Mouse (Mus musculus) MEL (cell line): Measurements from ENCODE around the gene Nkx1-2. TPM values are rescaled to one million over a fixed set of nuclear protein-coding genes. Genes with fewer than 3 reads are reported as not detected.

Experiments used
- DNase-seq: peaks from one replicate; pipeline ENCODE4 v3.0.0; 2011; ENCODE audit warnings: low read depth, low spot score
- H3K27ac ChIP-seq: 2 replicates; pipeline ENCODE4 v1.5.1; 2012; ENCODE audit warnings: low read depth, mild to moderate bottlenecking, control low read depth, low read length, moderate library complexity; ENCODE audit not compliant: control insufficient read depth
- H3K27me3 ChIP-seq, 2 experiments: fragments of 150-350 bp in 1 of 2; sonication (generic) in 1 of 2; 2 replicates each; pipeline ENCODE4 v1.6.1; 2012; ENCODE audit warnings: low read length in 2 of 2, mild to moderate bottlenecking in 2 of 2, improper control_type of control experiment in 1 of 2, moderate library complexity in 1 of 2; ENCODE audit not compliant: insufficient read depth in 2 of 2, control insufficient read depth in 1 of 2
- H3K36me3 ChIP-seq, 2 experiments: 2 replicates each; pipeline ENCODE4 v1.6.1; 2012 to 2014; ENCODE audit warnings: low read length in 2 of 2, improper control_type of control experiment in 1 of 2, inconsistent platforms in 1 of 2, mild to moderate bottlenecking in 1 of 2; ENCODE audit not compliant: insufficient read depth in 2 of 2, control insufficient read depth in 1 of 2
- H3K4me1 ChIP-seq, 2 experiments: fragments of 150-350 bp in 1 of 2; sonication (generic) in 1 of 2; 2 replicates each; pipeline ENCODE4 v1.6.1; 2012; ENCODE audit warnings: low read length in 2 of 2, improper control_type of control experiment in 1 of 2, mild to moderate bottlenecking in 1 of 2; ENCODE audit not compliant: insufficient read depth in 2 of 2, control insufficient read depth in 1 of 2
- H3K4me3 ChIP-seq, 2 experiments: fragments of 150-350 bp in 1 of 2; sonication (generic) in 1 of 2; 2 replicates each; pipeline ENCODE4 v1.5.1; 2012; ENCODE audit warnings: low read depth in 2 of 2, low read length in 2 of 2, mild to moderate bottlenecking in 2 of 2, moderate library complexity in 2 of 2, control low read depth in 1 of 2, improper control_type of control experiment in 1 of 2; ENCODE audit not compliant: control insufficient read depth in 1 of 2, insufficient read depth in 1 of 2
- H3K79me2 ChIP-seq: 2 replicates; pipeline ENCODE4 v1.6.1; 2012; ENCODE audit warnings: mild to moderate bottlenecking, low read length, moderate library complexity; ENCODE audit not compliant: control insufficient read depth, poor library complexity, insufficient read depth
- H3K9ac ChIP-seq: 2 replicates; pipeline ENCODE4 v1.6.1; 2012; ENCODE audit warnings: low read depth, mild to moderate bottlenecking, control low read depth, low read length, moderate library complexity; ENCODE audit not compliant: control insufficient read depth, poor library complexity, severe bottlenecking
- H3K9me3 ChIP-seq: fragments of 150-350 bp; sonication (generic); replicated peaks from 2 replicates; pipeline ENCODE4 v1.6.1; 2012; ENCODE audit warnings: mild to moderate bottlenecking, low read length, improper control_type of control experiment, moderate library complexity; ENCODE audit not compliant: insufficient read depth
- BHLHE40 ChIP-seq: IDR thresholded peaks from 2 replicates; pipeline ENCODE4 v1.6.1; 2012; ENCODE audit warnings: low read depth, mild to moderate bottlenecking, inconsistent platforms, low read length, improper control_type of control experiment, borderline replicate concordance
- CHD1 ChIP-seq: IDR thresholded peaks from 2 replicates; pipeline ENCODE4 v1.6.1; 2012; ENCODE audit warnings: low read depth, mild to moderate bottlenecking, inconsistent platforms, low read length, improper control_type of control experiment
- CHD2 ChIP-seq: IDR thresholded peaks from 2 replicates; pipeline ENCODE4 v1.6.1; 2011; ENCODE audit warnings: low read length, improper control_type of control experiment
- ELF1 ChIP-seq: IDR thresholded peaks from 2 replicates; pipeline ENCODE4 v1.6.1; 2014; ENCODE audit warnings: low read depth, mild to moderate bottlenecking, inconsistent platforms, low read length, improper control_type of control experiment, moderate library complexity
- ETS1 ChIP-seq: IDR thresholded peaks from 2 replicates; pipeline ENCODE4 v1.6.1; 2012; ENCODE audit warnings: low read depth, mild to moderate bottlenecking, inconsistent platforms, low read length, improper control_type of control experiment, moderate library complexity
- GABPA ChIP-seq: IDR thresholded peaks from 2 replicates; pipeline ENCODE4 v1.6.1; 2012; ENCODE audit warnings: low read depth, mild to moderate bottlenecking, inconsistent platforms, low read length, improper control_type of control experiment, moderate library complexity
- HCFC1 ChIP-seq: IDR thresholded peaks from 2 replicates; pipeline ENCODE4 v1.6.1; 2012; ENCODE audit warnings: low read depth, mild to moderate bottlenecking, inconsistent platforms, low read length, improper control_type of control experiment, moderate library complexity
- JUND ChIP-seq: IDR thresholded peaks from 2 replicates; pipeline ENCODE4 v1.6.1; 2011; ENCODE audit warnings: low read depth, mild to moderate bottlenecking, improper control_type of control experiment, low read length
- MAFK ChIP-seq: IDR thresholded peaks from 2 replicates; pipeline ENCODE4 v1.6.1; 2011; ENCODE audit warnings: low read depth, mild to moderate bottlenecking, low read length, improper control_type of control experiment, borderline replicate concordance
- MAZ ChIP-seq: IDR thresholded peaks from 2 replicates; pipeline ENCODE4 v1.6.1; 2012; ENCODE audit warnings: low read depth, mild to moderate bottlenecking, inconsistent platforms, low read length, improper control_type of control experiment
- MEF2A ChIP-seq: IDR thresholded peaks from 2 replicates; pipeline ENCODE4 v1.6.1; 2014; ENCODE audit warnings: low read depth, mild to moderate bottlenecking, inconsistent platforms, low read length, improper control_type of control experiment; ENCODE audit not compliant: poor library complexity, insufficient replicate concordance, severe bottlenecking; ENCODE audit errors: extremely low read depth
- MXI1 ChIP-seq: IDR thresholded peaks from 2 replicates; pipeline ENCODE4 v1.6.1; 2011; ENCODE audit warnings: mild to moderate bottlenecking, low read depth, low read length, improper control_type of control experiment
- NELFE ChIP-seq: IDR thresholded peaks from 2 replicates; pipeline ENCODE4 v1.6.1; 2011; ENCODE audit warnings: low read depth, low read length, improper control_type of control experiment
- POLR2A ChIP-seq, 2 experiments: IDR thresholded peaks; 2 replicates each; pipeline ENCODE4 v1.6.1; 2011 to 2012; ENCODE audit warnings: low read length in 2 of 2, mild to moderate bottlenecking in 2 of 2, control low read depth in 1 of 2, improper control_type of control experiment in 1 of 2, low read depth in 1 of 2, moderate library complexity in 1 of 2; ENCODE audit not compliant: control insufficient read depth in 1 of 2, insufficient read depth in 1 of 2, poor library complexity in 1 of 2
- POLR2AphosphoS5 ChIP-seq: IDR thresholded peaks from 2 replicates; pipeline ENCODE4 v1.6.1; 2012; ENCODE audit warnings: low read depth, borderline replicate concordance, mild to moderate bottlenecking, inconsistent platforms, low read length, moderate library complexity, mixed read lengths
- RAD21 ChIP-seq: IDR thresholded peaks from 2 replicates; pipeline ENCODE4 v1.6.1; 2011; ENCODE audit warnings: mild to moderate bottlenecking, low read depth, low read length, improper control_type of control experiment
- RCOR1 ChIP-seq: IDR thresholded peaks from 2 replicates; pipeline ENCODE4 v1.6.1; 2012; ENCODE audit warnings: low read depth, mild to moderate bottlenecking, inconsistent platforms, low read length, improper control_type of control experiment
- TBP ChIP-seq: IDR thresholded peaks from 2 replicates; pipeline ENCODE4 v1.8.0; 2011; ENCODE audit warnings: low read depth, low read length, improper control_type of control experiment
- TCF12 ChIP-seq: IDR thresholded peaks from 2 replicates; pipeline ENCODE4 v1.6.1; 2014; ENCODE audit warnings: low read depth, mild to moderate bottlenecking, inconsistent platforms, low read length, improper control_type of control experiment, moderate library complexity
- UBTF ChIP-seq: IDR thresholded peaks from 2 replicates; pipeline ENCODE4 v1.6.1; 2012; ENCODE audit warnings: low read depth, mild to moderate bottlenecking, inconsistent platforms, low read length, improper control_type of control experiment, moderate library complexity, borderline replicate concordance; ENCODE audit not compliant: insufficient read depth
- USF1 ChIP-seq: IDR thresholded peaks from 2 replicates; pipeline ENCODE4 v1.6.1; 2014; ENCODE audit warnings: low read depth, mild to moderate bottlenecking, inconsistent platforms, low read length, improper control_type of control experiment, moderate library complexity
- ZC3H11A ChIP-seq: IDR thresholded peaks from 2 replicates; pipeline ENCODE4 v1.6.1; 2012; ENCODE audit warnings: low read depth, mild to moderate bottlenecking, inconsistent platforms, low read length, improper control_type of control experiment
- ZKSCAN1 ChIP-seq: IDR thresholded peaks from 2 replicates; pipeline ENCODE4 v1.6.1; 2012; ENCODE audit warnings: low read depth, mild to moderate bottlenecking, inconsistent platforms, low read length, improper control_type of control experiment, moderate library complexity
- polyA plus RNA-seq, 2 experiments: library from polyadenylated mRNA; stranded (reverse) in 1 of 2; unstranded in 1 of 2; fragments of >175 nt in 1 of 2; fragments of >200 nt in 1 of 2; gene quantifications; 2 replicates each; pipeline versions ENCODE4 v1.2.1 to v1.2.4; 2012; ENCODE audit warnings: low replicate concordance in 2 of 2, low read depth in 1 of 2; ENCODE audit not compliant: insufficient read length in 2 of 2, insufficient read depth in 1 of 2, missing spikeins in 1 of 2
- total RNA-seq: library from RNA; depleted of rRNA; stranded (reverse); fragments of 300-350 nt; gene quantifications from 2 replicates; pipeline ENCODE4 v1.2.3, GENCODE M21; 2012

Gene Nkx1-2
- total and polyA plus RNA-seq, 3 experiments, result 2.4 to 2.8 TPM; not detected in 1

DNA sequence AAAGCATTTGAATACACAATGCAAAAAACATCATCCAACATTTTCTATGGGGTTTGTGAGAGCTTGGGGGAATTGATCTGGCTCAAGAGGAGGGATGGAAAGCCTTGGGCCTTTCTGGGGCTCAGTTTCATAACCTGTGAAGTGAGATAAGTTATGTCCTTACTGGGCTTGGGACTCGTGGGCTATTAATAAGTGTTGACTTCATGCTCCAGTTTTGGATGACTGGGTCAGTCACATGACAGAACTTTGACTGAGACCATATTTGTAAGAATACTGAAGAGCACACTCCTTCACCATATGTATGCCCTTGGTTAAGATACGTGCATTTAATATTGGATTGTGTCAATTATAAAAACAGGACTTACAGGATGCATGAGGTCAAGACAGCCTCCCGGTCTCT lies 28.0 kb upstream of the Nkx1-2 start:
- Histone ChIP-seq H3K9me3 (no peaks in the 10 kb centered on the region), H3K27ac (no peak overlapping the region), H3K4me1 (no peaks in the 10 kb centered on the region), H3K4me3 (no peak overlapping the region), H3K79me2 (no peaks in the 10 kb centered on the region), H3K27me3 (no peaks in the 10 kb centered on the region), H3K9ac (no peak overlapping the region), H3K36me3 (no peaks in the 10 kb centered on the region)
- TF ChIP-seq NELFE (no peak), CHD1 (no peak), MEF2A (no peak), ETS1 (no peak), USF1 (no peak), ZKSCAN1 (no peak), CHD2 (no peak), POLR2AphosphoS5 (no peak), HCFC1 (no peak)
- DNase-seq, result no peak

DNA sequence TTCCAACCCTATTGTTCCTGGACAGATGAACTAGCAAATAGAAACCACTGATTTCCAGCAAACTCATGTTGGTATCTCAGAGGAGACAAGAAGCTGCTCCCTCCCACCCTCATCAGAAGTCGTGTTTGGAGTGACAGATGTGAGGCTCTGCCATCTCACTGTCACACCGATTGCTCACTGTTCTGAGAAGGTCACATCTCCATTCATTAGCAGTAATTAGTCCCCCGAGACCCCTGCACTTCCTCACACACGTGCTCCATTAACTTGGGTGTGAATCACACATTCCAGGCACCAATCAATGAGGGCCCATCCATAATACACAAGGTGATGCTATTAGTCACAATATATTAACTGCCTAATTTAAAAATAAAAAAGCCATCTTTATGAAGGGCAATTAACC lies 26.7 kb upstream of the Nkx1-2 start:
- Histone ChIP-seq H3K9me3 (no peaks in the 10 kb centered on the region), H3K79me2 (no peaks in the 10 kb centered on the region), H3K27ac (no peak overlapping the region)

DNA sequence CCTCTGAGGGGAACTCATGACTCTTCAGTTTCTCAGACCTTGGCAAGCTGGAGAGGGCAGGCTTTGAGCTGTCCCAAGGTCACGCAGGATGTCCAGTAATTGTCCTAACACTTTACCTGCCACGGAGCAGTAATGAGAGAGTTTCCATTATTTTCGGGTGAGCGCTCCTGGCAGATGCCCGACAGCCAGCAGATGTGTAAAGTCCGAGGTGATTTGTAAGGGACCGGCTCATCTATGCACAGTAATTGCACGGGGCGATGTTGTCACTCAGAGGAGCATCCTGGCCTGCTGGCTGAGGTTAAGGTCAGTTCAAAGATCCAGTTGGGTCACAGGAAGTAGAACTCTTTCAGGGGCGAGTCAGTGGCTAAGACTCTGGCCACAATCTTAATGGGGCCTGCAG lies 24.7 kb upstream of the Nkx1-2 start:
- no peaks in the 10 kb centered on the region for H3K27me3 ChIP-seq
- DNase-seq, result no peak
- H3K9me3 ChIP-seq, result no peaks in the 10 kb centered on the region
- no peak for TF ChIP-seq GABPA
- TF ChIP-seq RCOR1, result no peak
- TF ChIP-seq TCF12, result no peak
- no peak for TF ChIP-seq POLR2A (IDR thresholded peaks at IDR 0.05; ENCODE audit: control insufficient read depth in 1 of 2, insufficient read depth in 1 of 2, low read depth in 1 of 2, low read length in 2 of 2, poor library complexity in 1 of 2)
- TF ChIP-seq UBTF, result no peak
- H3K4me3 ChIP-seq, result no peak overlapping the region
- no peak overlapping the region for H3K9ac ChIP-seq
- H3K4me1 ChIP-seq, result no peaks in the 10 kb centered on the region
- H3K36me3 ChIP-seq, result no peaks in the 10 kb centered on the region
- H3K79me2 ChIP-seq, result no peaks in the 10 kb centered on the region
- no peak overlapping the region for H3K27ac ChIP-seq

More for the DNA sequence above, 26.7 kb upstream of the Nkx1-2 start:
- Histone ChIP-seq H3K36me3 (no peaks in the 10 kb centered on the region), H3K27me3 (no peaks in the 10 kb centered on the region), H3K4me1 (no peaks in the 10 kb centered on the region), H3K9ac (no peak overlapping the region), H3K4me3 (no peak overlapping the region)
- no peak for DNase-seq
- TF ChIP-seq MXI1, result no peak
- TF ChIP-seq MAFK, result no peak
- TF ChIP-seq ZC3H11A, result no peak
- no peak for TF ChIP-seq MAZ
- no peak for TF ChIP-seq GABPA
- TF ChIP-seq RAD21, result no peak
- TF ChIP-seq BHLHE40, result no peak
- no peak for TF ChIP-seq ELF1
- TF ChIP-seq TBP, result no peak
- TF ChIP-seq POLR2AphosphoS5, result no peak
- no peak for TF ChIP-seq JUND
